Mouse (Mus musculus): ENCODE data around the gene Arih1. TPM values are rescaled to one million over a fixed set of nuclear protein-coding genes. Genes with fewer than 3 reads are reported as not detected.

The Arih1 gene
- 15.6 and 21.2 TPM in 2 replicates for polyA plus RNA-seq (2015; fragmentation: Nextera tagmentation; extraction: Ambion mirVana)

GRCm38 (mm10) chr9:59486549-59487065 lies at the start of gene Arih1:
Gene Arih1, minus strand, starts transcription at chr9:59486618.
- peak; percentile 98 for ATAC-seq
- peak within 1 kb of the TSS; percentile 99 for H3K27ac ChIP-seq (ENCODE audit: low read length)
- no peaks in the 10 kb centered on the region for H3K36me3 ChIP-seq (ENCODE audit: control insufficient read depth, insufficient read depth)
- H3K9ac ChIP-seq (replicated peaks; ENCODE audit: low read depth, low read length), result peak within 1 kb of the TSS; percentile 97
- H3K4me1 ChIP-seq (replicated peaks; ENCODE audit: control insufficient read depth, insufficient read depth, low read length), result peaks cover 17% of the 10 kb centered on the region
- H3K9me3 ChIP-seq (ENCODE audit: control insufficient read depth, low read length), result no peaks in the 10 kb centered on the region
- H3K4me3 ChIP-seq (replicated peaks; ENCODE audit: low read length), result peak within 1 kb of the TSS; percentile 100
- under 1% methylated on average over 52 of the region's 56 CpGs for WGBS
- H3K4me2 ChIP-seq (ENCODE audit: low read length), result peak within 1 kb of the TSS; percentile 96
- no peaks in the 10 kb centered on the region for H3K27me3 ChIP-seq (replicated peaks; ENCODE audit: control insufficient read depth, insufficient read depth, low read length)

GRCm38 (mm10) chr9:59533889-59534288 lies 47.5 kb upstream of the Arih1 start:
- no peak overlapping the region for H3K9ac ChIP-seq (replicated peaks; ENCODE audit: low read depth, low read length)
- no peaks in the 10 kb centered on the region for H3K9me3 ChIP-seq (ENCODE audit: control insufficient read depth, low read length)
- H3K4me3 ChIP-seq (replicated peaks; ENCODE audit: low read length), result no peak overlapping the region
- no peak overlapping the region for H3K27ac ChIP-seq (ENCODE audit: low read length)
- 54% methylated on average over 4 of the region's 4 CpGs for WGBS
- H3K36me3 ChIP-seq (ENCODE audit: control insufficient read depth, insufficient read depth), result no peaks in the 10 kb centered on the region
- no peak for ATAC-seq
- peaks cover under 1% of the 10 kb centered on the region; the same call in 1 of the 2 replicates for H3K4me1 ChIP-seq (replicated peaks; ENCODE audit: control insufficient read depth, insufficient read depth, low read length)
- no peak overlapping the region for H3K4me2 ChIP-seq (ENCODE audit: low read length)
- H3K27me3 ChIP-seq (replicated peaks; ENCODE audit: control insufficient read depth, insufficient read depth, low read length), result no peaks in the 10 kb centered on the region

GRCm38 (mm10) chr9:59533422-59533821 lies 47.0 kb upstream of the Arih1 start:
- H3K4me2 ChIP-seq (ENCODE audit: low read length), result no peak overlapping the region
- ATAC-seq, result no peak
- H3K4me3 ChIP-seq (replicated peaks; ENCODE audit: low read length), result no peak overlapping the region
- no peaks in the 10 kb centered on the region for H3K36me3 ChIP-seq (ENCODE audit: control insufficient read depth, insufficient read depth)
- no peaks in the 10 kb centered on the region for H3K27me3 ChIP-seq (replicated peaks; ENCODE audit: control insufficient read depth, insufficient read depth, low read length)
- H3K9me3 ChIP-seq (ENCODE audit: control insufficient read depth, low read length), result no peaks in the 10 kb centered on the region
- no peaks in the 10 kb centered on the region for H3K4me1 ChIP-seq (replicated peaks; ENCODE audit: control insufficient read depth, insufficient read depth, low read length)
- no peak overlapping the region for H3K9ac ChIP-seq (replicated peaks; ENCODE audit: low read depth, low read length)
- no peak overlapping the region for H3K27ac ChIP-seq (ENCODE audit: low read length)
- 74% methylated on average over 2 of the region's 2 CpGs for WGBS

- Histone ChIP-seq H3K4me2 (ENCODE audit: low read length) (no peak overlapping the region), H3K4me1 (replicated peaks; ENCODE audit: control insufficient read depth, insufficient read depth, low read length) (no peaks in the 10 kb centered on the region), H3K4me3 (replicated peaks; ENCODE audit: low read length) (no peak overlapping the region), H3K27me3 (replicated peaks; ENCODE audit: control insufficient read depth, insufficient read depth, low read length) (no peaks in the 10 kb centered on the region), H3K9me3 (ENCODE audit: control insufficient read depth, low read length) (no peaks in the 10 kb centered on the region), H3K9ac (replicated peaks; ENCODE audit: low read depth, low read length) (no peak overlapping the region), H3K27ac (ENCODE audit: low read length) (no peak overlapping the region), H3K36me3 (ENCODE audit: control insufficient read depth, insufficient read depth) (no peaks in the 10 kb centered on the region)
- ATAC-seq, result no peak
- 15% methylated on average over 5 of the region's 5 CpGs for WGBS
Observed at GRCm38 (mm10) chr9:59531645-59532044, 45.2 kb upstream of the Arih1 start.

- ATAC-seq, result no peak
- Histone ChIP-seq H3K4me3 (replicated peaks; ENCODE audit: low read length) (no peak overlapping the region), H3K4me2 (ENCODE audit: low read length) (no peak overlapping the region), H3K27me3 (replicated peaks; ENCODE audit: control insufficient read depth, insufficient read depth, low read length) (no peaks in the 10 kb centered on the region), H3K4me1 (replicated peaks; ENCODE audit: control insufficient read depth, insufficient read depth, low read length) (no peaks in the 10 kb centered on the region), H3K27ac (ENCODE audit: low read length) (no peak overlapping the region), H3K9me3 (ENCODE audit: control insufficient read depth, low read length) (no peaks in the 10 kb centered on the region), H3K36me3 (ENCODE audit: control insufficient read depth, insufficient read depth) (no peaks in the 10 kb centered on the region), H3K9ac (replicated peaks; ENCODE audit: low read depth, low read length) (no peak overlapping the region)
- WGBS, result 88% methylated on average over 2 of the region's 2 CpGs
Observed at GRCm38 (mm10) chr9:59528274-59528673, 41.9 kb upstream of the Arih1 start.

- no peaks in the 10 kb centered on the region for H3K27me3 ChIP-seq (replicated peaks; ENCODE audit: control insufficient read depth, insufficient read depth, low read length)
- WGBS, result 89% methylated on average over 3 of the region's 3 CpGs
- H3K4me1 ChIP-seq (replicated peaks; ENCODE audit: control insufficient read depth, insufficient read depth, low read length), result no peaks in the 10 kb centered on the region
- ATAC-seq, result no peak
- no peaks in the 10 kb centered on the region for H3K36me3 ChIP-seq (ENCODE audit: control insufficient read depth, insufficient read depth)
- H3K9me3 ChIP-seq (ENCODE audit: control insufficient read depth, low read length), result no peaks in the 10 kb centered on the region
- no peak overlapping the region for H3K27ac ChIP-seq (ENCODE audit: low read length)
- no peak overlapping the region for H3K4me2 ChIP-seq (ENCODE audit: low read length)
- H3K4me3 ChIP-seq (replicated peaks; ENCODE audit: low read length), result no peak overlapping the region
- no peak overlapping the region for H3K9ac ChIP-seq (replicated peaks; ENCODE audit: low read depth, low read length)
Observed at GRCm38 (mm10) chr9:59527580-59527979, 41.2 kb upstream of the Arih1 start.

- no peaks in the 10 kb centered on the region for H3K4me1 ChIP-seq (replicated peaks; ENCODE audit: control insufficient read depth, insufficient read depth, low read length)
- no peaks in the 10 kb centered on the region for H3K27me3 ChIP-seq (replicated peaks; ENCODE audit: control insufficient read depth, insufficient read depth, low read length)
- no peak overlapping the region for H3K4me2 ChIP-seq (ENCODE audit: low read length)
- no peak overlapping the region for H3K9ac ChIP-seq (replicated peaks; ENCODE audit: low read depth, low read length)
- H3K4me3 ChIP-seq (replicated peaks; ENCODE audit: low read length), result no peak overlapping the region
- H3K9me3 ChIP-seq (ENCODE audit: control insufficient read depth, low read length), result no peaks in the 10 kb centered on the region
- WGBS, result 86% methylated on average over 6 of the region's 6 CpGs
- no peaks in the 10 kb centered on the region for H3K36me3 ChIP-seq (ENCODE audit: control insufficient read depth, insufficient read depth)
- no peak for ATAC-seq
- no peak overlapping the region for H3K27ac ChIP-seq (ENCODE audit: low read length)
Observed at GRCm38 (mm10) chr9:59526727-59527126, 40.3 kb upstream of the Arih1 start.

- H3K27me3 ChIP-seq (replicated peaks; ENCODE audit: control insufficient read depth, insufficient read depth, low read length), result no peaks in the 10 kb centered on the region
- H3K36me3 ChIP-seq (ENCODE audit: control insufficient read depth, insufficient read depth), result no peaks in the 10 kb centered on the region
- H3K9me3 ChIP-seq (ENCODE audit: control insufficient read depth, low read length), result no peaks in the 10 kb centered on the region
- WGBS, result 69% methylated on average over 4 of the region's 4 CpGs
- no peak for ATAC-seq
- H3K4me2 ChIP-seq (ENCODE audit: low read length), result no peak overlapping the region
- H3K9ac ChIP-seq (replicated peaks; ENCODE audit: low read depth, low read length), result no peak overlapping the region
- no peak overlapping the region for H3K4me3 ChIP-seq (replicated peaks; ENCODE audit: low read length)
- no peaks in the 10 kb centered on the region for H3K4me1 ChIP-seq (replicated peaks; ENCODE audit: control insufficient read depth, insufficient read depth, low read length)
- no peak overlapping the region for H3K27ac ChIP-seq (ENCODE audit: low read length)
Observed at GRCm38 (mm10) chr9:59522906-59523305, 36.5 kb upstream of the Arih1 start.

- H3K36me3 ChIP-seq (ENCODE audit: control insufficient read depth, insufficient read depth), result no peaks in the 10 kb centered on the region
- H3K4me2 ChIP-seq (ENCODE audit: low read length), result no peak overlapping the region
- no peak for ATAC-seq
- no peaks in the 10 kb centered on the region for H3K9me3 ChIP-seq (ENCODE audit: control insufficient read depth, low read length)
- H3K4me3 ChIP-seq (replicated peaks; ENCODE audit: low read length), result no peak overlapping the region
- no peak overlapping the region for H3K9ac ChIP-seq (replicated peaks; ENCODE audit: low read depth, low read length)
- H3K4me1 ChIP-seq (replicated peaks; ENCODE audit: control insufficient read depth, insufficient read depth, low read length), result no peaks in the 10 kb centered on the region
- no peak overlapping the region for H3K27ac ChIP-seq (ENCODE audit: low read length)
- 88% methylated on average over 2 of the region's 2 CpGs for WGBS
- H3K27me3 ChIP-seq (replicated peaks; ENCODE audit: control insufficient read depth, insufficient read depth, low read length), result no peaks in the 10 kb centered on the region
Observed at GRCm38 (mm10) chr9:59519396-59519795, 33.0 kb upstream of the Arih1 start.

GRCm38 (mm10) chr9:59518976-59519375 lies 32.6 kb upstream of the Arih1 start:
- Histone ChIP-seq H3K36me3 (ENCODE audit: control insufficient read depth, insufficient read depth) (no peaks in the 10 kb centered on the region), H3K27ac (ENCODE audit: low read length) (no peak overlapping the region), H3K4me3 (replicated peaks; ENCODE audit: low read length) (no peak overlapping the region), H3K9me3 (ENCODE audit: control insufficient read depth, low read length) (no peaks in the 10 kb centered on the region), H3K4me2 (ENCODE audit: low read length) (no peak overlapping the region), H3K9ac (replicated peaks; ENCODE audit: low read depth, low read length) (no peak overlapping the region), H3K27me3 (replicated peaks; ENCODE audit: control insufficient read depth, insufficient read depth, low read length) (no peaks in the 10 kb centered on the region), H3K4me1 (replicated peaks; ENCODE audit: control insufficient read depth, insufficient read depth, low read length) (no peaks in the 10 kb centered on the region)
- ATAC-seq, result no peak
- 59% methylated on average over 5 of the region's 5 CpGs for WGBS

Data from forebrain, embryonic 16.5 days (tissue).